Mouse (Mus musculus): ENCODE results near the gene Olfr875.
"Not testable (repeated sequence)": the region's sequence is repeated elsewhere in the genome, so short reads cannot be mapped to it uniquely, and the experiment has no call there.

The Olfr875 gene

DNA sequence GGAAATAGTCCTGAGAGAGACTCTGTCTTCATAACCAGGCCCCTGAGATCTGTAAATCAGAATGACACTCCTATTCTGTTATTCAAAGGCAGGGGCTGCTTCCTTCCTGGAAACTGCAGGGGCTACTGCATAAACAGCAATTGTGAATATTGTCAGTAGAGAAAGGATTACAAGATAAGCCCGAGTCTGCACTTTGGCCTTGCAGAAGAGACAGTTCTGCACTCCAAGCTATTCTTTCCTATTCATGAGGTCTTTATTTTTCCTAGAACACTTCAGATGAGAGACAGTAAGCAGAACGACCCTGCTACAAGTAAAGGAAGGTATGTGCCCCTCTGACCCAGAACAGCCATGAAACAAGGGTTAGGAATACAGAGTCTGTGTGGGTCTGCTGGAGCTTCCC lies at the start of gene Olfr875:
Gene Olfr875, plus strand, starts transcription at position 99 of the 400 bp plus-strand sequence.
- DNase-seq (ENCODE audit: low spot score) = no peak

DNA sequence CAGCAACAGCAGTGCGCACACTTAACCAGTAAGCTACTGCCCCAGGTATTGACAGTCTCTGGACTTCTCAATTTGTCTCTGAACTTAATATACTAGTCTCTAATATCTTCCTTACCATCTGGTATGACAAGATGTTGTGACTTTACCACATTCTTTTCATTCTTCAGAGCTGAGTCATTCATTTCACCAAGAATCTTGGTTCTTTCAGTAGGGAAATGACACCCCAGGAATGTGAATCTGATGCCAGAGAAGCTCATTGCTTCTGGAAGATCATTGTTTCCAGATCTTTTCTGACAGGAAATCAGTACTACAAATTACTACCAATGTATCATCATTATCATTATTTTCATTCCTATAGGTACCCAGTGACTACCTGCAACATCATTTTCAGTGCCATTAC lies 37.3 kb upstream of the Olfr875 start:
- DNase-seq (ENCODE audit: low spot score) = no peak

DNA sequence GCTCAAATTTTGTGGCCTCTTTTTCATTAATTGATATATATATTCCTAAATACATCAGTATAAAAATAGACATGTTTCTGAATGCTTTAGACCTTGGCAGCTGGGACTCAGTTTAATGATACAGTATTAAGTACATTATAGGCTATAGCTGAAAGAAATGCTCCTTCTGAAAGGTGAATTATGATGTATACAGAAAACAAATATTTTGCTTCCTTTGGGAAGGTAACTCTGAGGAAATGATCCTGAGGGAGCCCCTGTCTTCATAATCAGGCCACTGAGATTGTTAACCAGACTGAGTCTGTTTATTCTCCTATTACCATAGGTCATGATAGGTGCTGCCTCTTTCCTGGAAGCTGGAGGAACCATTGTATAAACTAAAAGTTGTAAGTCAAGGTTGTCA lies 26.9 kb upstream of the Olfr875 start, which contains the start of gene Olfr874:
Gene Olfr874, plus strand, starts transcription at position 301 of the 400 bp plus-strand sequence.
- no peak for DNase-seq (ENCODE audit: low spot score)

- DNase-seq (ENCODE audit: low spot score) = no peak
Measured at GRCm38 (mm10) chr9:37750319-37751075, 21.2 kb upstream of the Olfr875 start.

DNA sequence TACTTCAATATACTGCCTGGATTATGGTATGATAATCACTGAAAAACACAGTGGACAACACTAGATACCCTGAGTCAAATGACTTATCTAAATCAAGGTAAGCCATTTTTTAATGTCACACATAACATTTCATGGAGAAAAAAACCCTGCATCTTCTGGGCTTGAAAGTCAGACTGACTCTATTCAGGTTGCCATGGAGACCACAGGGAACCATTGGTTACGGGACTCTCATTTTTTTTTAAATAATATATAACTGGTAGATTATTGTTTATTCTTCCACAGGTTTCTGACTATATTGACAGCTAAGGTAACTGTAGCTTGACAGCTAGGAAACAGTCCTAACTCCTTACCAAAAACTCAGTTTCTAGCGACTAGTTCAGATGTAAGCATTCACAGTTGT lies 20.2 kb upstream of the Olfr875 start:
- DNase-seq (ENCODE audit: low spot score) = no peak

DNA sequence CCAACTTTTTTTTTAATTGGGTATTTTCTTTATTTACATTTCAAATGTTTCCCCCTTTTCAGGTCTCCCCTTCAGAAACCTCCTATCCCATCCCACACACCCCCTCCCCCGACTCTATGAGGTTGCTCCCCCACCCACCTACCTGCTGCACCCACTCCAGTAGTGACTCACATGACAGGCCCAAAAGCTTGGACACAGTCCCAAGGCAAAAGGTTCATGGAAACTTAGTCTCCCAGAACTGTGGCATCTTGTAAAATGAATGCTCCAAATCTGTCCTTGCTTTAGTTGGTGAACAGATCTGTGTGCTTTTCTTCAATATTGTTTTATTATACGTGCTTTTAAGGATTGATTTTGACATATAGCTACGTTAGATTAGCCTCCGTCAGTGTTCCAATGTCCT lies 19.7 kb upstream of the Olfr875 start:
- DNase-seq (ENCODE audit: low spot score) = no peak

DNA sequence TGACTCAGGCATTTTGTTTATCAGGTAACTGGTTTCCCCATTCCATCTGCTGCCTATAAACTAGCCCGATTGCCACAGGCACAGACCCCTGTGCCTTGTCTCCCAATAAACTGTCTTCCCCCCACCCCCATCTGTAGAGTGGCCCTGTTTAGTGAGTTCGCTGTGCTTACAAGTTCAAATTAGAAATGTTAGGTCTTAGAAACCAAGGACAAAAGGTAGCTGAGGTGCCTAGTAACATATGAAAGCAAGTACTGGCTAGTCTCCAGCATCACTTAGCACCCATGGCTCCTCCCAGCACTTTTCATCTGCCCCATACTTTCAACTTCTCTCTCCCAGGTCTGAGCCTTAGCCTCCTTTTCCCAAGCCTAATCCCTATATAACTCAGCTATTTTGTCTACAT lies 9.9 kb upstream of the Olfr875 start:
- DNase-seq (ENCODE audit: low spot score) = no peak

DNA sequence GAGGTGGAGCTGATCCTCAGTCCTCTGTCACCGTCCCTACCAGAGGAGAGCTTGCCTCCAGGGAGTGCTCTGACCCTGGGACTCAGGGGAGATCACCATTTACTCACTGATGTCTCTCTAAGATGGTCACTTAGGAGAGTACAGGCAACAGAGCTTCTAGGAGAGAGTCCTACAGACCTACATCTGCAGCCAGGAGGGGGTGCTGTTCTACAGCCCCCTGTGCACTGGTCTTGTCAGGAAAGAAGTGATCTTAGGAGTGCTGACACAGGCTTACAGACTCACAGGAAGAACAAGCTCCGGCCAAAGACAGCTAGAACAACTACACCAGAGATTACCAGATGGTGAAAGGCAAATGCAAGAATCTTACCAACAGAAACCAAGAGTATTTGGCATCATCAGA lies 9.1 kb upstream of the Olfr875 start:
- no peak for DNase-seq (ENCODE audit: low spot score)

DNA sequence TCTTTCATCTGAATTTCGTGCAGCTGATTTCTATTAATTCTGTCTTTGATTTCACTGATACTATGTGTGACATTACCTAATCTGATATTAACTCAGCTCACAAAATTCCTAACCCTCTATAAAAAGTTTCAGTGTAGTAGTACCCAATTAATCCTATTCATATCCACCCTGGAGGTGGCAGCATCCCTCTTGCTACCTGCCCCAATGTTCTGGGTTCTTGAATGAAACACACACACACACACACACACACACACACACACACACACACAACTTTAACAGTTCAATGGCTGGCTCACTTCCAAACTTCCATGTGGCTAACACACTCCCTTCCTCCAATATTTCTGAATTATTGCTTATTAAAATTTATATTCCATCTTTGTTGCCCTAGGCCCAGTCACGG lies 996 bp upstream of the Olfr875 start:
- no peak for DNase-seq (ENCODE audit: low spot score)

DNA sequence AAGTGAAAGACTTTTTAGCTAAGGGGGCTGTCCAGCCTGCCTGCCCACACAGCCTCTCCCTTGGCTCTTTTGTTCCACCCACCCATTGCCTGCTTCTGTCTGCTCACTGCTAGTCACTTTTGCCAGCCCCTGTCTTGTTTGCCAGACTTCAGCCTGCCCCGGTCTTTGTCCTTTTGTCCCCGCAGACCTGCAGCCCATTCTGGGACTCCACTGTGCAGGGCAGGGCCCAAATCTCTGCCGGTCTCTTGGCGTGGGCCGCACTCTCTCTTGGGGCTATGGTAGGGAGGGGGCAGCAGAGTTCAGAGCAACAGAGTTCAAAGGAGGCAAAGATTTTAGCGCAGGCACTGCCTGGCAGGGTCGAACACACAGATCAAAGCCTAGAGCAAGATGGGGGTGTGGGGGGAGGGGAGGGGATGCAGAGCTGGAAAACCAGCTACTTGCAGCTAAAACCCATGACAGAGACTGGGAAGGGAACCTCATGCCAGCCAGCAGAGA lies 11.2 kb downstream of the Olfr875 start:
- no peak for DNase-seq (ENCODE audit: low spot score)

- not testable (repeated sequence) for DNase-seq (ENCODE audit: low spot score)
Measured at GRCm38 (mm10) chr9:37783394-37784387, 12.0 kb downstream of the Olfr875 start.

- no peak for DNase-seq (ENCODE audit: low spot score)
Measured at GRCm38 (mm10) chr9:37786411-37786810, 14.8 kb downstream of the Olfr875 start.

- no peak for DNase-seq (ENCODE audit: low spot score)
Measured at GRCm38 (mm10) chr9:37802055-37802454, 30.4 kb downstream of the Olfr875 start.

- DNase-seq (ENCODE audit: low spot score) = no peak
Measured at GRCm38 (mm10) chr9:37802731-37803130, 31.1 kb downstream of the Olfr875 start, which contains the start of gene Olfr876. Olfr876 (plus strand) TSS chr9:37803031.

DNA sequence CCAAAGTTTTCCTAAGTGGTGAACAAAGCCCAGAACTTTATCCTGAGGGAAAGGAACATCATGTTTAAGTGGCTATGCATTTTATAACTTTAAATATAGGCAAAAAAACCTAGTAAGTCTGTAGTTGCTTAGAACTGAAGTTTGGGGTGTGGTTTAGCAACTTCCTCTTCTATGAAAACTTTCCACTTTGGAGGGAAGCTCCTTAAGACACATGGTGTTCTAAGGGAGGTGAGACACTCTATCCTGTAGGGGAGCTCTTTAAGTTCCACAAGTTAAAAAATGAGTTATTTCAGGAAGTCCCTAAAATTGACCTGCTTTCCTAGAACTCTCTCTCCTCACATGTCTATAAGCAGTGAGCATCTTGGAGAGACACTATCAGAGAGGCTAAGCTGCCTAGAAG lies 35.6 kb downstream of the Olfr875 start:
- no peak for DNase-seq (ENCODE audit: low spot score)

DNA sequence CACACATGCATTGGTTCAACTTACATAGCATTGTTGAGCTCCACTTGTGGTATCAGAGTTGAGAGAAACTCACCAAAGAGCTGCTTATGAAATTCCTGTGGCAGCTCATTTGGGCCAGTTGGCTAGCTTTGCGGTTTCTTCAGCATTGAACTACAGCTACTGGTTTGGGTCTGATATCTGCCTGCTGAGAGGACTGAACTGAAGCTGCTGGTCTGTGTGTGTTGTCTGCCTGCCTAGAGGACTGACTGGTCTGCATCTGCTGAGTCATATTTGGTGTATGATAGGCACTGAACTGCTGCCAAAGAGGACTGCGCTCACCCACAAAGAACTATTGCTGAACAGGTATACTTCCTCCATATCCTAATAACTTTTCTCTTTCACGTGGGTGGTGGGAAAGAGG lies 36.8 kb downstream of the Olfr875 start:
- DNase-seq (ENCODE audit: low spot score) = no peak

DNA sequence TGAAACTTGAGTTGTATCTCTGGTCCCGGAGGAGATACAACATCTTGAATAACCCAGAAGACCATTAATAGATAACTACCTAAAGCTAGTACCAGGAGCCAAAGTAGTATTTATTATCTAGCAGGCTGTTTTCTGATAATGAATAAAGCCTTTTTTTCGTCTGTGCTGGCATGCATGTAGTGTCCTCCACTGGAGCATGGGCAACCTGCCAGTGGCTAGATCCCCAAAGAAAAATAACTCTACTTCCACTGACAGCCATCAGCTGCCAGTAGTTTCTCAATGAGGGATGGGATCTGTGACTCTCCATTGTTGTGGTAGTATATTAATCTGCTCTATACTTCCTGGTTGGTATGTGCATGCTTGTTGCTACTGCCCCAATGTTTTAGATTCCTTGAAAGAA lies 37.3 kb downstream of the Olfr875 start:
- no peak for DNase-seq (ENCODE audit: low spot score)

GRCm38 (mm10) chr9:37814696-37815095 lies 43.0 kb downstream of the Olfr875 start:
- no peak for DNase-seq (ENCODE audit: low spot score)

All from urinary bladder, postnatal 14 days (tissue).